Mouse (Mus musculus) gastrocnemius, postnatal 14 days (tissue): ENCODE data around the gene Zfhx3. TPM values are rescaled to one million over a fixed set of nuclear protein-coding genes. Genes with fewer than 3 reads are reported as not detected.

Experiments
- DNase-seq: peaks from one replicate; pipeline ENCODE4 v3.0.0; 2021; ENCODE audit warnings: mixed read lengths
- intact Hi-C: fragments of 180-260 bp; cut with DNase I; formaldehyde crosslinking; loops from one replicate; pipeline ENCODE4 v1.15.1; 2025; ENCODE audit warnings: low total_unique reads
- total RNA-seq, 2 experiments: library from RNA; stranded (reverse); gene quantifications; 2 replicates each; pipeline ENCODE4 v1.2.3; 2021

Zfhx3 gene
- total RNA-seq, 2 experiments from 2014 or later: 9.7 to 10.8 TPM

DNA sequence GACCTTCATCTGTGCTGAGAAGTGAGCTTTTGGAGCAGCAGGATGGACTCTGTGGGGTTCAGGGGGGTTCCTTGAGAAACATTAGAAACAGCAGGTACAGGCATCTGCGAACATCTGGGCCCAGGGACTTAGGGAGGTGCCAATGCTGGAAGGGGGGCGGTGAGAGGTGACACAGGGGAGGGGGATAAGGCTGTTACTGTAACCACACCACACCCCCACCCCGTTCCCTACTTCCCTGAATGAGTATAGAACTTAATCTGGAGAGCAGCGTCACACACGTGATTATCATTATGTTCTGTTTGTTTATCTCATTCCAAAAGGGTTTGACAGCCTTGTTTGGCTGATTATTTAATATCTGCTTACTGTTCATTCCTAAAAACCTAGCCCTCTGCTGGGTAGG is 933.3 kb downstream of the Zfhx3 start:
- intact Hi-C loops: no loop called here
- DNase-seq: no peak

DNA sequence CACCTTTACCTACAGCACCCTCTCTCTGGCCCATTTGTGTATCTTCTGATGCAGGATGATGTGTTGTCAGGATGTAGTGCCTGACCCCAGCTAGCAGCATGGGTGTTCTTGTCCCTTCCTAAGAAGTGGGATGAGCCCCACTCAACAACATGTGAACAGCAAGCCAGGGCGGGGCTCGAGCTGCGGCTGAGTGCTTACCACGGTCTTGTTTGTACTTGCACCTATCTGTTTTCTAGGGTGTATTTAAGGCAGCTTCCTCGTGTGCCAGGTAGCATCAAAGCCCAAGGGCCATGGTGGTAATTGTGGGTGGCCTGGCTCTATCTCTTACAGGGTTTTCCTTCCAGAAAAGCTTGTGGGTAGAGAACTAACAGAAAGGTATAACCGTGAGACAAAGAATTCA is 937.7 kb downstream of the Zfhx3 start:
- no peak for DNase-seq
- intact Hi-C loops: no loop called here

DNA sequence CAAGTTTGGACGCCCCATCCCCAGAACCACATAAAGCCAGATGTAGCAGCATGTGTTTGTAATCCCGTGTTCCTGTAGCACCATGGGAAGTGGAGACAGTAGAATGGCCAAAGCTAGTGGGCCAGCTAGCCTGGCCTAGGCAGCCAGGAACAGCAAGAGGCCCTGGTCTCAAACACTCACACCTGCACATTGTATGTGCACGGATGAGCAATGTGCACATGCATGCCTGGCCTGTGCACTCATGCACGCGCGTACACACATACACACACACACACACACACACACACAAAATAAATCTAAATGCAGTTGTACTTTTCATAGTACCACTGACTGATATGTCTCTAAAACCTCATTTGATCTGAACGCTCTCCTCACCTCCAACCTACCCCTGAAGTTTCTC is 938.9 kb downstream of the Zfhx3 start:
- intact Hi-C loops: no loop called here
- no peak for DNase-seq

DNA sequence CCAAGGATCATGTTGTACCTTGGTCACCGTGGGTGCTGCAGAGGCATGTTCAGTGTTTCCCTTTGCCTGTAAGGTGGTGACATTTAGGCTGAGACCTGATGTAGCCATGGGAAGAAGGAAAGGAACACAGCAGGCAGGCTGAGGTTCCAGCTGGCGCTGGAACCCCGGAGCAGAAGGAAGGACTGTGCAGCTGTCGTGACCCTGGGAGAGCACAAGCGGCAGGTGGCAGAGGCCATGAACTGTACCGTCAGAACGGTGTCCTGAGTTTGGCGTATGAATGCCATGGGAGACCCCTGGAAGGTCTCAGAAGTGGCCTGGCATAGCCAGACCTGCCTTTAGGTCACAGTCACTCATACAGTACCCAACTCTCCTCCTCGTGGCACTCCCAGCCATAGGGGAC is 939.6 kb downstream of the Zfhx3 start:
- no peak for DNase-seq
- intact Hi-C loops: no loop called here

DNA sequence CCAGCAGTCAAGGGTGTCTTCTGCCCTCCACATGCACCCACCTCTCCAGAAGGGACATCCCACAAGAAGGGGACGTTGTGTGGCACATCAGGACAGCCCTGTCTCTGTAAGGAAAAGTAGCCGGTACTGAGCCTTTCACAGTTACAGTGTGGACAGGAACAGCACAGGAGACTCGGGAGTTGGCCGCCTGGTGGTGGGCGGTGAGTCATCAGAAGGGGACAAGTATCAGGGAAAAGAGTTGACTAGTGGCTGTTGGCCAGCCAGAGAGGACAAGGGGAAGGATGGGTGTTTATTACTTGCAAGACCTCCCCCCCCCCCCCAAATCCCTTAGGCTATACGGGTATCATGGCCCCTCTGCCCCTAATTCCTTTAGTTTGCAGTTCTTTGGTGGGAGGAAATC is 940.9 kb downstream of the Zfhx3 start:
- no peak for DNase-seq
- intact Hi-C loops: no loop called here

DNA sequence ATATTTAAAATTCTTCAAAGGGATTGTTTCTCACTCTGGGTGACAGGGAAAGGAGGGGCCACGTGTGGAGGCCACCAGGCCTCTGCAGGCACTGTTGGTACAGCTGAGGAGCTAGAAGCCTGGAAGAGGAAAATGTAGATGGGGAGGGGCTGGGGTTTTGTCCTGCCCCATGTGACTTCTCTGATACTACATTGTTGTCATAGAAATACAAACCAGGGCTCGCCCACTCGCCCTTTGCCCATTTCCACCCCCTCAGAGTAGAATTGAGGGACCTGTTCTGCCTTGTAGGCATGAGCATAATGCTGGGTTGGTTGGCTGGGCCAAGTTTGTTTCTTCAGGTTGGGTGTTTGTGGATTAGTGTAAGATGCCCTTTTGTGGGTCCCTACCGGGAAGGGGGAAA is 942.5 kb downstream of the Zfhx3 start:
- intact Hi-C loops: no loop called here
- no peak for DNase-seq

DNA sequence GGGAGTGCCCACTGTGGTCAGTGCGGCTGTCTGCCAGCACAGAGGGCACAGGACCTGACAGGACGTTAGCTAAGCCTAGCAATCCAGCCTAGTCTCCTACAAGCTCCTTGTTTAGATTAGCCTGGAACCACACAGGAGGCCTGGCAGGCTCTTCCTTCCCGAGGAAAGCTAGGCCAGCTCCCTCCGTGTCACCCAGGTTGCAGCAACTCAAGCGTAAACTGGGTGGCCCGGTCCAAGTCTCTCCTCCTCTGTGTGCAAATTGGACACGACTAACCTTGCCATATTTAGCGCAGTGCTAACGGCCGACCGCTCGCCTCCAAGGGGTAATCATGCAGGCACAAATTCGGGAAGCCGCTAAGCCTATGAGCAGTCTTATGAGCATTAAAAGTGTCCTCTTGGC is 943.0 kb downstream of the Zfhx3 start:
- peak; percentile 38 for DNase-seq
- intact Hi-C loops: no loop called here

DNA sequence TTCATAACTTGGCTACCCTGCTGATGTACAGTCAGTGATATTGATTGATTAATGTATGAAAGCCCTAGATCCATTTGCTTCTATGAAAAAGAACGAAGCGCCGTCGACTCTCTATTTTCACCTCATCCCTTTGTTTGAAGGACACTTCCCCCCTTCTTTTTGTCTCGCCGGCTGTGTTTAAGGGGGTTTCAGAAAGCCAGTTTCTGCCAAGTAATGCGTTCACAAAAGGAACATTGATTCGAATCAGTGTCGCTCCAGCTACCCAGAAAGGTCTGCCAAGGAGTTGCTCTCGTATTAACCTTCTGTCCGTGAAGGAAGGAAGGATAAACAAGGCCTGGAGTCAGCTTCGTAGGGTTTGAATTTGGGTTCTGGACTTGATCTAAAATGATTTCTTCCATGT is 943.4 kb downstream of the Zfhx3 start:
- DNase-seq: no peak
- intact Hi-C loops: no loop called here

DNA sequence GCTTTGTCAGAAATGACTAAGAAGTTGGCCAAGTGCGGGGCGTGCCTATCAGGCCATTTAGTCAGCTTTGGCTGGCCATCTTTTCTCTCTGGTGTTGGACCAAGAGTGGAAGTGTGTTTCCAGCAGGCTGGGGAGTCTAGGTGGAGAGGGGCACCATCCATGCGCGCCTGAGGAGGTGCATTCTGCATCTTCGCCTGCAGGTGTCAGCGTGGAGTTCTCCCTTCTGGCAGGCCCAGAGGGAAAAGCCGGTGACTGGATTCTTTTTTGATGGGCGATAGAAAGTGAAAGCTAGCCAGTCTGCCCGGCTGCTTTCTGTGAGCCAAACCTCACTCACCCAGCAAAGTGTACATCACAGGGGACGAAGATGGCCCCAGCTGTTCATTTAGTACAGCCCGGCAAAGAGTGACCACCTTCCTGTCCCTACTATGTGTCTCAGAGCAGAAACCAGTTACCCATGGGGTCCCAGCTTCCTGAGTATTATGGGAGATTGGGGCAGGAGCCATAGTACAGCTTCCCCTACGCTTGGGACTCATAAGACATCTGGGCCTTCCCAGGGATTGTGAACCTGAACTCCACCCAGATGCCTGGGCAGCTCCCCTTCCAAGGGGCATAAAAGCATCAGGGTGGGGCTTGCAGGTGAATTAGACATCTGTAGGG is 944.3 kb downstream of the Zfhx3 start:
- intact Hi-C loops: no loop called here
- DNase-seq: peak; percentile 76

DNA sequence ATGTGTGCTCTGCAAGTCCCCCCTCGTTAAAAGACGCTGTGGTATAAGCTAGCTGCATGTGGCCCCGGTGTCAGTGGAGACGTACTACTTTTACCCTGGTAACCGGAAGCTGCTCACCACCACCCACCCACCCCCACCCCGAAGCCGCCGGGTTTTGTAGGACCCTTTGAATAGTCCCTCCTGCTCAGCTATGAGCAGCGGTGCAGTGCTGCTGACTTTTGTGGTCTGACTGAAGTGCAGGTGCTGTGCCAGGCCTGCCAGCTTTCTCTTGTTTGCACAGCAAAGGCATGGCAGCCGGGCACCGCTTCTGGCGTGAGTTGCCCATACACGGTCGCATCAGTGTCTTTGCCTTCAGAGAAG is 944.8 kb downstream of the Zfhx3 start:
- intact Hi-C loops: no loop called here
- DNase-seq: no peak

DNA sequence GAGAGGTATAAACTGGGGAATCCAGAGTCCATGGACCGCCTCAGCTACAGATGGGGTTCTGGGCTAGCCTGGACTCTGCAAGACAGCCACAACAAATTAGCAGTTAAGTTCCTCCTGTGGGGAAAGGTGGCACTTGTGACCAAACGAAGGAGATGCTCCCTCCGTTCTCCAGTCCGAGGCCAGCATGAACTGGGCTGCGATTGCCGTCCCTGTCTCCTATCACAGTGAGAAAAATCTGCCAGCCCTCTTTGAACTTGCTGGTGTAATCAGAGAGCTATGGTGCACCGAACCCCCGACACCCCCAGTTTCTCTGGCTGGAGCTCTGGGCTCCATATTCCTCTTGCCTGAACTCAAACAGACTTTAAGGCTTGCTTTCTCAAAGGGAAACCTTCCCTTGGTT is 945.4 kb downstream of the Zfhx3 start:
- intact Hi-C loops: no loop called here
- DNase-seq: no peak

DNA sequence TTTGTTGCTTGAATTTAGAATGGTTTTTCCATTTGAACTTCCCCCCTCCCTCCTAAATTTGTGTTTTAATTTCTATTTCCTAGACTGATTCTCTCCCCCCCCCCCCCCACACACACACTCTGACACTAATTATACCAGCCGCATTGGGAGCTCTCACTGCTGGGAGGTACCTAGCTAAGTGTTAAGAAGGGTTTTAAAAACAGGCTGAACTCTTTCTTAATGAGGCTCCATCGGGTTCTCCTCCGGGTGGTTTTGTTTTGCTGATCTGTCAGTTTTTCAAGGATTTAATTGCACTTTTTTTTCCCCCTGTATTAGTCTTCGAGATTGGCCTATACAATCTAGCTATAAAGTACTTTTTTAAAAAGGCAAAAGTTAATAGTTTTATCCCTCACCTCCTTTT is 946.5 kb downstream of the Zfhx3 start:
- no peak for DNase-seq
- intact Hi-C loops: no loop called here

DNA sequence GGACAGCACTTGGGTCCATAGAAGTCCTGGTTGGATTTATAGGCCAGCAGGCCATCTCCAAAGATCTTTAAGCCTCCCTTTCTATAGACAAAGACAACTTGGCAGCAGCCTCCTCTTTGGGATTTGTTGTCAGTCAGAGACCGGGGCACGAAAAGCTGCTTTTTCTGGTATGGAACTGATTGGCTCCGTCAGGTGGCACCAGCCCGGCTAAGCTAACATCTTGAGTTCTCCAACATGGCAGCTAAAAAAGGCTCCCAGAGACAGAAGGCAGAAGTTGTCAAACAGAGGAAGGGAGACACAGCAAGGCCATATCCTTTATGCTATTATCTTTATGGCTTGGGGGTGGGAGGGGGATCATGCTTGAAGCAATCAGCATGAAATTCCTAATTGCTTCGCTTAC is 947.0 kb downstream of the Zfhx3 start:
- no peak for DNase-seq
- intact Hi-C loops: no loop called here

DNA sequence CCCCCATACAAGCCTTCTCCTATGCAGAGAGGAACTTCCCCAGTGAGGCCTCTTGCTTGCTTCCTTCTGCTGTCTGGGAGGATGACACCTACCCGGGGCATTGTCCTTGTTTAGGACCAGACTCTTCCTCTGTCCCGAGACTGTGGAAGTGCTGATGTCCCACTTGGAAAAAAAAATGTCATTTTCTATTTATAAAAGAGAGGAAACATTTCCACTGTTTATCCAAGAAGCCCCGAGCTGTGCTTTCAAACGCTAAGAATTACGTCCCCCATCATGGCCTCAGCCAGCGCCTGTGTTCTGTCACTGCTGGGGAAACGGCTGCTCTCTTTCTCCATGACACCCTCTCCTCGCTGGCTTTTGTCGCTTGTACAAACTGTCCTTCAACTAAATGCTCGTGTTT is 951.8 kb downstream of the Zfhx3 start:
- intact Hi-C loops: no loop called here
- DNase-seq: no peak

DNA sequence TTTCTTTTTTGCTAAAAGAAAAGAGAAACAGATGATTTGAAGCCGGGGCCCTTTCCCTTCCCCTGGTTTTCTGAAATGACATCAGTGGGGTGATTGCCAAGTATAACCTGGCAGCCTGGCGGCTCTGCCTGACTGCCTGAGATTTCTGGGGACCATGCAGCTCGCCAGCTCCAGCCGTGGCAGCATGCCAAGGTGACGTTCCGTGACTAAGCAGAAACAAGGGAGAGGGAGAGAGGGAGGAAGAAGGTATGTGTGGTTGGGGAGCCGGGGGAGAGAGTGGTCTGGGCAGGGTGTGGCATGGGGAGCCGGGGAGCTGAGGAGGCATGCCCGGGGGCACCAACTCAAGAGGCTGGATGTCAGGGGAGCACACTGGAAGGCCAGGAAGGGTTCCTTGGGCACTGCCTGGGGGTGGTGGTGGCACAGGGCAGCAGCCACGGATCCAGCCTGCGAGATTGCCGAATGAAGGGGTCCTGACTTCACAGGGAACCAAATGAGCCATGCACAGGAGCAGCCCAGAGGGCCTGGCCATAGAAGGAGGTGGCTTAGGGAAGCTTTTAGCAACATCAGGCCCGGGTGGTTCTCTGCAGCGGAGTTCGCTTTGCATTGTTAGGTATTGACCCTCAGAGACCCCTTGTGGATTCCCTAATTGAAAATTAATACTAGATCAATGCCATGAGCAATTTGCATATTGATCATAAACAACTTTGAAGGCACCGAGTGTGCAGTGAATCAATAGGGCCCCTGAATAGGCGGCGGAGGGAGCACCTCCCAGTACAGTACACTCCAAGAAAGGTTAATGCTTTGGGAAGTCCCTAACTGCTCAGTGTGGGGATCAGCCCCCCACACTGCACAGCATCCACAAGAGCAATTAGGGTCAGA is 954.3 kb downstream of the Zfhx3 start:
- intact Hi-C loops: no loop called here
- DNase-seq: peak; percentile 78

DNA sequence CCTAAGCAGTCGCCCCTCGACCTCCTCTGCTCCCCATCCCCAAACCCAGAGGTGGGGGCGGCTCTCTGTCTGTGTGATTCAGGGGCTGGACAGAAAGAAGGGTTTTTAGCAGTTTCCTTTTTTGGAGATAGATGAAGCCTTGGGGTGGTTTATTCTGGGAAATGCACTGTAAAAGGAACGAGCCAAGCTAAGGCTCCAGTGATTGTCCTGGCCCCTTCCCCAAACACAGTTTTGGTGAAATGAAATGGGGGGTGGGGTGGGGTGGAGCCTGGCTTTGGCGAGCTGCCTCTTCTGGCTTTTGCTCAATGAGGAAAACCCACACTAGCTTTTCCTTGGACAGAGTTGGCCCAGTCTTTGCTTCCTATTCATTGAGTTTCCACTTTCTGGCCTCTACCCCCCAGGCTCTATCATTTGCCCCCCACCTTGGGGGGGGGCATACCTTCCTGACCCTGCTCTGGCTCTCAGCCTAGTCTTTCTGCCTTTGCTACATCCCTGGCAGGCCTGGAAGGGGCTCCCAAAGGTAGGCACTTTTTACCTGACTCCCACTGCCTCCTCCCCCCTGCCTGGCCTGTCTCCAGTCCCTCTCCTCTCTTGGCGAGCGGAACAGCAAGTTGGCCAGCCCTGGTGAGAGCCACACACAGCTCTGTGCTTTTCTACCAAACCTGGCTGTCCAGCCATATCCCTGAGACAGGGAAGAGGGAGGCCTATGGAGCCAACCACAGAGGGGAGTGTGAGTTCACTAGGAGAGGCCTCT is 955.1 kb downstream of the Zfhx3 start:
- intact Hi-C loops: no loop called here

DNA sequence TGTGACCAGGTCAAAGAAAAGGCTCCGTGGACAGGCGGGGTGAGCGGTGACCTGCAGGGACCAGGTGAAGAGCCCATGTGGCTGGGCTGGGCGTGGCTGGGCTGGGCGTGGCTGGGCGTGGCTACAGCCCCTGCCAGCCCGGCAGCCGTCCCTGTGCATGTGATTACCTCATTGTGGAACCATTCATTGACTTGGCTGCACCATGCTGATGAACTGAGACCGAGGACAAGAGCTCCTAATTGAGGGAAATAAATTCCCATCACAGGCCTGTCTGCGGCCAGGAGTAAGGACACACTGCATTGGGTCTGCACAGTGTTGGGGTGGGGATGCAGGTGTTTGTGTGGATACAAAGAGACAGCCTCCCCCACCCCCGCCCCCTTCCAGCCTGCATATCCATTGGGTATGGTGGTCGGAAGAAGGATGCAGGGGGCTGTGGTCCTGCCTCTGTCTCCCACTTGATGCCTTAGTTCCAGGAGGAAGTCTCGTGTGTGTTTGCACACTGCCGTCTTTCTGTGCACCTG is 956.9 kb downstream of the Zfhx3 start:
- intact Hi-C loops: no loop called here
- DNase-seq: no peak

More for the DNA sequence above, 955.1 kb downstream of the Zfhx3 start:
- no peak for DNase-seq

DNA sequence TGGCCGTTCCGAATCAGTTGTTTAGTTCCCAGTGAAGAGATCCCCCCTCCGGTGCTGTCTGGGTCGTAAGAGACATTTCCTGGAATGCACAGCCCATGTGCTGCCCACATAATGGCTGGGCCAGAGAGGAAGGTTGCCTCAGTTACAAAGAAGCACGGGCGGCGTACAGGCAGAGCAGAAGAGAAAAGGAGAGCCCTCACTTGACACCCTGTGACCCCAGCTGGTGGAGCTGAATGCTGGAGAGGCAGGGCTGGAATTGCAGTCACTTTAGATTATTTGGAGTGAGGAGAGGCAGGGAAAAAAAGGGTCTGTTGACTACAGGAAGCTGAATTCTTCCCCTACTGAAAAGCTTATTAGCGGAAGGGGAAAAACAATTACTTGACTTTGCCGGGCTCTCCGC is 958.1 kb downstream of the Zfhx3 start:
- DNase-seq: no peak
- intact Hi-C loops: loop anchor here (10.0 kb wide), 1 partner anchor 106 kb away; no protein-coding TSS in a partner anchor

DNA sequence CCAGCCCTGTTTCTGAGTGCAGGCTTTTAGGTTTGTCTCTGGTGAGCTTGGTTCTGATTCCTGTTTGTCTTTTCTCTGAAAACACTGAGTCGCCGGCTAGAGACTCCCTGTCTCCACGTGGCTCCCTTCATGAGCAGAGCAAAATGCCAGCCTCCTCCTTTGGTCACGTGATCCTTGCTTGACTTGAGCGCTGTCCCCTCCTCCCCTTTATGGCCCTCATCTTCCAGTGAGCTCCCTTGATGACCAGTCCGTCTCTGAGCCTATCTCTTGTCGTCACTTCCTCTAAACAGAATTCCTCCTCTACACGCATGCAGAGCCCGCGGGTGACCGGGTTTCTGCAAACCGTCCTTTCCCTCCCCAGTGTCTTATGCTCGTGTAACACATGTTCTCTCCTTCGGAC is 958.8 kb downstream of the Zfhx3 start:
- DNase-seq: no peak
- intact Hi-C loops: loop anchor here (10.0 kb wide), 1 partner anchor 106 kb away; no protein-coding TSS in a partner anchor

DNA sequence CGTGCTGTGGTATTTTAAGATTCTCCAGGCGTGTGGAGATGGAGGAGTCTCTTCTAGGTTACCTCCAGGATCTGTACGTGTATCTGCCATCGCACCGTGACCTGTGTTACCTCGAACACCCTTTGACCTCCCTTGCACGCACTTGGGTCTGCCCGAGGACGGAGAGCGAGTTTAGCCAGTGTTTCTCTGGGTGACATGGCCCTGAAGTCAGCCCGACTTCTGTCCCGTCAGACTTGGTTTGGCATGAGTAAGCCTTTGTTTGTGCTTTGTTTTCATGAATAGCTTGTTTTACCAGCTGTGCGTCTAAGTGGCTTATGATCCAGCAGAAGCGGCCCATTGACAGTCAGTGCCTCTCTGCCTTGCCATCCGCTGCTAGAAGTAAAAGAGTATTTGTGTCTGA is 961.1 kb downstream of the Zfhx3 start:
- intact Hi-C loops: loop anchor here (10.0 kb wide), 1 partner anchor 109 kb away; no protein-coding TSS in a partner anchor
- DNase-seq: no peak
